Mouse (Mus musculus) embryonic facial prominence, embryonic 11.5 days (tissue): ENCODE data around the gene Lamp2. TPM values are rescaled to one million over a fixed set of nuclear protein-coding genes. Genes with fewer than 3 reads are reported as not detected.
"Not testable (repeated sequence)": the region's sequence is repeated elsewhere in the genome, so short reads cannot be mapped to it uniquely, and the experiment has no call there.

Experiments
- ATAC-seq: fragments of 200-750 bp; cut with Nextera tagmentation; replicated peaks from 2 replicates; pipeline ENCODE4 v1.8.0; 2017; ENCODE audit warnings: low read depth; ENCODE audit not compliant: insufficient number of reproducible peaks, low FRiP score, low TSS enrichment
- DNase-seq: peaks from one replicate; pipeline ENCODE4 v3.0.0-alpha.2; 2015; ENCODE audit warnings: low spot score
- H3K27ac ChIP-seq: fragments of 300-500 bp; sonication (generic); replicated peaks from 2 replicates; pipeline ENCODE4 v1.5.1; 2014; ENCODE audit warnings: mild to moderate bottlenecking, low read depth, low read length, control low read depth
- H3K27me3 ChIP-seq: fragments of 300-500 bp; sonication (generic); 2 replicates; pipeline ENCODE4 v1.6.1; 2014; ENCODE audit warnings: mild to moderate bottlenecking, low read length, moderate library complexity, mixed read lengths; ENCODE audit not compliant: control insufficient read depth, insufficient read depth
- H3K36me3 ChIP-seq: fragments of 300-500 bp; sonication (generic); replicated peaks from 2 replicates; pipeline ENCODE4 v1.6.1; 2014; ENCODE audit warnings: low read depth, mild to moderate bottlenecking, low read length, moderate library complexity, mixed read lengths; ENCODE audit not compliant: control insufficient read depth, insufficient read depth
- H3K4me1 ChIP-seq: fragments of 300-500 bp; sonication (generic); 2 replicates; pipeline ENCODE4 v1.6.1; 2014; ENCODE audit warnings: low read length, mixed read lengths; ENCODE audit not compliant: control insufficient read depth, insufficient read depth
- H3K4me2 ChIP-seq: fragments of 300-500 bp; sonication (generic); 2 replicates; pipeline ENCODE4 v1.6.1; 2014; ENCODE audit warnings: low read depth, mild to moderate bottlenecking, control low read depth, low read length, moderate library complexity
- H3K4me3 ChIP-seq: fragments of 300-500 bp; sonication (generic); 2 replicates; pipeline ENCODE4 v1.5.1; 2014; ENCODE audit warnings: low read depth, low read length, control low read depth
- H3K9ac ChIP-seq: fragments of 300-500 bp; sonication (generic); replicated peaks from 2 replicates; pipeline ENCODE4 v1.6.1; 2014; ENCODE audit warnings: mild to moderate bottlenecking, control low read depth, low read length
- H3K9me3 ChIP-seq: fragments of 300-500 bp; sonication (generic); replicated peaks from 2 replicates; pipeline ENCODE4 v1.6.1; 2016; ENCODE audit warnings: mild to moderate bottlenecking, low read length, inconsistent platforms, mixed read lengths; ENCODE audit not compliant: control insufficient read depth
- WGBS: fragments of 180-500 bp; shearing (Covaris S2); extraction: QIAGEN DNeasy Blood & Tissue Kit; methylation state at CpG from one replicate; pipeline ENCODE4 v1.1.7; 2014; 5-methylcytosine and 5-hydroxymethylcytosine counted together
- polyA plus RNA-seq: library from polyadenylated mRNA; unstranded; fragments of >200 nt; fragmentation: Nextera tagmentation; extraction: Ambion mirVana; gene quantifications from 2 replicates; pipeline ENCODE4 v1.2.1, GENCODE M21; 2014

Gene Lamp2
- 107 and 115 TPM in 2 replicates for polyA plus RNA-seq

GRCm38 (mm10) chrX:38455890-38456634, at the start of gene Lamp2:
Gene Lamp2 (minus strand): TSS chrX:38456454.
- Histone ChIP-seq H3K27ac (0 out of 2 replicates have a peak within 1 kb of the TSS, but pooled peaks have one; percentile 59), H3K9me3 (no peaks in the 10 kb centered on the region), H3K27me3 (no peaks in the 10 kb centered on the region), H3K4me3 (peak within 1 kb of the TSS; percentile 58), H3K9ac (peak within 1 kb of the TSS; percentile 69), H3K36me3 (no peaks in the 10 kb centered on the region), H3K4me1 (no peaks in the 10 kb centered on the region), H3K4me2 (peak within 1 kb of the TSS; percentile 42)
- 18% methylated on average over 43 of the region's 47 CpGs for WGBS
- DNase-seq (peak; percentile 89), ATAC-seq (peak; percentile 87)

GRCm38 (mm10) chrX:38504846-38505245, 48.6 kb upstream of the Lamp2 start:
- WGBS = 92% methylated on average over 13 of the region's 14 CpGs
- H3K4me3 ChIP-seq = no peak overlapping the region
- no peaks in the 10 kb centered on the region for H3K9me3 ChIP-seq
- no peak overlapping the region for H3K27ac ChIP-seq
- H3K27me3 ChIP-seq = no peaks in the 10 kb centered on the region
- no peak for ATAC-seq
- H3K9ac ChIP-seq = no peak overlapping the region
- H3K4me1 ChIP-seq = no peaks in the 10 kb centered on the region
- no peaks in the 10 kb centered on the region for H3K36me3 ChIP-seq
- no peak overlapping the region for H3K4me2 ChIP-seq
- DNase-seq = no peak

- not testable (repeated sequence) for H3K4me2 ChIP-seq, ATAC-seq, H3K9me3 ChIP-seq, H3K27me3 ChIP-seq, H3K27ac ChIP-seq, DNase-seq, H3K36me3 ChIP-seq, H3K4me3 ChIP-seq, H3K9ac ChIP-seq, H3K4me1 ChIP-seq
- WGBS = 80% methylated on average over 5 of the region's 5 CpGs
These were observed 45.9 kb upstream of the Lamp2 start for GRCm38 (mm10) chrX:38502182-38502581.

- not testable (repeated sequence) for H3K27ac ChIP-seq, H3K9me3 ChIP-seq, H3K36me3 ChIP-seq, H3K9ac ChIP-seq, ATAC-seq, H3K4me1 ChIP-seq, H3K4me3 ChIP-seq, H3K4me2 ChIP-seq, H3K27me3 ChIP-seq
- DNase-seq = peak; percentile 2
- WGBS = 16% methylated on average over 20 of the region's 20 CpGs
These were observed 29.2 kb upstream of the Lamp2 start for GRCm38 (mm10) chrX:38485464-38485863.

- Histone ChIP-seq H3K4me1 (no peaks in the 10 kb centered on the region), H3K9me3 (no peaks in the 10 kb centered on the region), H3K27me3 (no peaks in the 10 kb centered on the region), H3K36me3 (no peaks in the 10 kb centered on the region), H3K9ac (no peak overlapping the region), H3K4me3 (no peak overlapping the region), H3K4me2 (no peak overlapping the region), H3K27ac (no peak overlapping the region)
- ATAC-seq (no peak), DNase-seq (no peak)
- WGBS = 56% methylated on average over 1 of the region's 1 CpGs
These were observed 22.3 kb upstream of the Lamp2 start for GRCm38 (mm10) chrX:38478583-38478982.

GRCm38 (mm10) chrX:38473537-38474299, 17.5 kb upstream of the Lamp2 start:
- peak overlapping the region; percentile 73; the same call in 1 of the 2 replicates for H3K27ac ChIP-seq
- ATAC-seq (peak; percentile 96), DNase-seq (peak; percentile 82)
- no peaks in the 10 kb centered on the region for H3K9me3 ChIP-seq
- WGBS = 11% methylated on average over 32 of the region's 32 CpGs
- H3K4me3 ChIP-seq = peak overlapping the region; percentile 40
- H3K4me1 ChIP-seq = no peaks in the 10 kb centered on the region
- peak overlapping the region; percentile 36 for H3K4me2 ChIP-seq
- no peaks in the 10 kb centered on the region for H3K27me3 ChIP-seq
- no peaks in the 10 kb centered on the region for H3K36me3 ChIP-seq
- peak overlapping the region; percentile 55 for H3K9ac ChIP-seq

- Histone ChIP-seq H3K9me3 (no peaks in the 10 kb centered on the region), H3K36me3 (no peaks in the 10 kb centered on the region), H3K9ac (no peak overlapping the region), H3K27me3 (no peaks in the 10 kb centered on the region), H3K4me1 (no peaks in the 10 kb centered on the region), H3K4me3 (peak overlapping the region; percentile 40), H3K4me2 (no peak overlapping the region), H3K27ac (no peak overlapping the region)
- peak; percentile 62; the same call in 1 of the 2 replicates for ATAC-seq
- no peak for DNase-seq
- WGBS = 16% methylated on average over 10 of the region's 10 CpGs
These were observed 16.9 kb upstream of the Lamp2 start for GRCm38 (mm10) chrX:38473164-38473536.

- Histone ChIP-seq H3K9me3 (no peaks in the 10 kb centered on the region), H3K4me2 (no peak overlapping the region), H3K36me3 (no peaks in the 10 kb centered on the region), H3K27ac (no peak overlapping the region), H3K4me1 (no peaks in the 10 kb centered on the region), H3K9ac (no peak overlapping the region), H3K27me3 (no peaks in the 10 kb centered on the region), H3K4me3 (no peak overlapping the region)
- ATAC-seq (no peak), DNase-seq (no peak)
These were observed 10.0 kb upstream of the Lamp2 start for GRCm38 (mm10) chrX:38466236-38466635.
